Comparison of ENCODE assay signal across 17 mouse cellular contexts in genomic region chr9:25590740-25591139, GRCm38 (mm10).
A peak's percentile ranks its signal among the peaks of the same experiment; 100 is the strongest.
DNase-seq lines count a peak whose midpoint lies in the region; ATAC-seq and TF ChIP-seq lines count a peak whose summit lies in the region.
"Had no signal": no experiment of that assay in that cellular context is flagged by ENCODE, and none has a peak within 500 bp of the region (broad histone marks: within the 10 kb centered on the region; RNA-seq: fewer than 3 reads in every experiment).

No protein-coding gene starts in this region.

- H3K4me3 ChIP-seq in heart, adult 2 months, result no peak overlapping the region
- no peak overlapping the region for H3K4me3 ChIP-seq in intestine, embryonic 14.5 days (ENCODE audit: low read depth, low read length)
- H3K4me3 ChIP-seq in liver, postnatal 0 days (ENCODE audit: low read depth, low read length), result no peak overlapping the region
- no peak overlapping the region for H3K4me3 ChIP-seq in midbrain, embryonic 15.5 days
- no peak overlapping the region for H3K4me3 ChIP-seq in heart, embryonic 11.5 days (ENCODE audit: low read depth, low read length)
- H3K4me3 ChIP-seq: lung, embryonic 15.5 days had no signal

- H3K4me1 ChIP-seq in heart, adult 2 months (ENCODE audit: control insufficient read depth, insufficient read depth, low read length), result peaks cover 7% of the 10 kb centered on the region
- peaks cover 11% of the 10 kb centered on the region; the same call in 1 of the 2 replicates for H3K4me1 ChIP-seq in intestine, embryonic 14.5 days (replicated peaks; ENCODE audit: control insufficient read depth, insufficient read depth, low read length)
- H3K4me1 ChIP-seq in liver, postnatal 0 days (ENCODE audit: insufficient read depth), result peaks cover 19% of the 10 kb centered on the region
- H3K4me1 ChIP-seq in midbrain, embryonic 15.5 days, result peaks cover 7% of the 10 kb centered on the region
- peaks cover 16% of the 10 kb centered on the region for H3K4me1 ChIP-seq in heart, embryonic 11.5 days (ENCODE audit: control insufficient read depth, insufficient read depth, low read length)

- peak; percentile 83 for DNase-seq in heart, adult 11 months
- no peak for DNase-seq in heart, adult 2 months
- peak; percentile 32 for DNase-seq in 416B (ENCODE audit: low read depth)
- DNase-seq in intestine, embryonic 14.5 days (ENCODE audit: low spot score), result no peak
- DNase-seq in liver, postnatal 0 days, result peak; percentile 29
- DNase-seq: adrenal gland, postnatal 25 days; B cell, adult 2 months; cerebellum, adult 2 months; cerebellum, postnatal 36 days; heart, adult 18-20 months; lung, postnatal 4 days; right cerebral cortex, postnatal 25 days; thymus, postnatal 14 days had no signal

- no peaks in the 10 kb centered on the region for H3K27me3 ChIP-seq in heart, adult 2 months (ENCODE audit: control insufficient read depth, insufficient read depth, low read length)
- no peaks in the 10 kb centered on the region for H3K27me3 ChIP-seq in intestine, embryonic 14.5 days (replicated peaks; ENCODE audit: control insufficient read depth, insufficient read depth, low read length)
- H3K27me3 ChIP-seq in liver, postnatal 0 days (ENCODE audit: insufficient read depth, low read length), result no peaks in the 10 kb centered on the region
- no peaks in the 10 kb centered on the region for H3K27me3 ChIP-seq in midbrain, embryonic 15.5 days (replicated peaks)
- H3K27me3 ChIP-seq in heart, embryonic 11.5 days (ENCODE audit: control insufficient read depth, insufficient read depth, low read length), result no peaks in the 10 kb centered on the region
- H3K27me3 ChIP-seq: lung, embryonic 15.5 days had no signal

- WGBS in heart, adult 2 months, result 35% methylated on average over 4 of the region's 4 CpGs
- WGBS in intestine, embryonic 14.5 days, result 41% methylated on average over 4 of the region's 4 CpGs
- 27% methylated on average over 4 of the region's 4 CpGs for WGBS in liver, postnatal 0 days (ENCODE audit: insufficient replicate concordance)
- WGBS in midbrain, embryonic 15.5 days, result 65% methylated on average over 4 of the region's 4 CpGs
- WGBS in heart, embryonic 11.5 days (ENCODE audit: insufficient replicate concordance), result 28% methylated on average over 4 of the region's 4 CpGs

- TF ChIP-seq POLR2A in heart, adult 2 months (IDR thresholded peaks at IDR 0.05; ENCODE audit: insufficient read depth, low read depth, low read length), result no peak

- TF ChIP-seq EP300 in heart, adult 2 months (IDR thresholded peaks at IDR 0.05; ENCODE audit: insufficient read depth, low read depth, low read length), result no peak
- TF ChIP-seq EP300 in liver, postnatal 0 days (IDR thresholded peaks at IDR 0.05; ENCODE audit: low read depth), result peak; percentile 60; the same call in 1 of the 2 replicates

- no peak overlapping the region for H3K27ac ChIP-seq in heart, adult 2 months
- H3K27ac ChIP-seq in intestine, embryonic 14.5 days (ENCODE audit: low read depth), result no peak overlapping the region
- peak overlapping the region; percentile 90 for H3K27ac ChIP-seq in liver, postnatal 0 days (ENCODE audit: low read depth)
- no peak overlapping the region for H3K27ac ChIP-seq in midbrain, embryonic 15.5 days
- H3K27ac ChIP-seq in heart, embryonic 11.5 days (ENCODE audit: low read depth, low read length), result no peak overlapping the region
- H3K27ac ChIP-seq: lung, embryonic 15.5 days had no signal

- ATAC-seq in intestine, embryonic 14.5 days (replicated peaks; ENCODE audit: low FRiP score, low TSS enrichment, low read depth), result peak; percentile 26; the same call in 1 of the 2 replicates
- peak; percentile 72 for ATAC-seq in liver, postnatal 0 days
- no peak for ATAC-seq in cerebellum, adult (ENCODE audit: insufficient number of reproducible peaks, low FRiP score, low TSS enrichment)
- no peak for ATAC-seq in midbrain, embryonic 15.5 days (replicated peaks)
- ATAC-seq in heart, embryonic 11.5 days (replicated peaks; ENCODE audit: insufficient number of reproducible peaks, low FRiP score, low TSS enrichment), result no peak

- TF ChIP-seq CTCF in heart, adult 2 months (IDR thresholded peaks at IDR 0.05), result no peak
- no peak for TF ChIP-seq CTCF in liver, postnatal 0 days (IDR thresholded peaks at IDR 0.05; ENCODE audit: low read depth)

- intact Hi-C loops in heart, adult 2 months (cut with DNase I), result loop anchor here (5.0 kb wide), 2 partner anchors 33 to 338 kb away; partner anchors contain the start of gene Sept7

- no peaks in the 10 kb centered on the region for H3K9me3 ChIP-seq in intestine, embryonic 14.5 days (ENCODE audit: control insufficient read depth, low read length)
- H3K9me3 ChIP-seq in liver, postnatal 0 days (ENCODE audit: low read length), result no peaks in the 10 kb centered on the region
- no peaks in the 10 kb centered on the region for H3K9me3 ChIP-seq in midbrain, embryonic 15.5 days
- no peaks in the 10 kb centered on the region for H3K9me3 ChIP-seq in heart, embryonic 11.5 days (replicated peaks; ENCODE audit: control insufficient read depth, low read length)
- H3K9me3 ChIP-seq: lung, embryonic 15.5 days had no signal

- H3K79me2 ChIP-seq in heart, adult 2 months (replicated peaks; ENCODE audit: control insufficient read depth, insufficient read depth, low read length), result no peaks in the 10 kb centered on the region

- H3K9ac ChIP-seq in heart, adult 2 months (ENCODE audit: low read depth, low read length), result no peak overlapping the region
- H3K9ac ChIP-seq in intestine, embryonic 14.5 days (ENCODE audit: low read length), result no peak overlapping the region
- no peak overlapping the region for H3K9ac ChIP-seq in liver, postnatal 0 days (replicated peaks)
- H3K9ac ChIP-seq in midbrain, embryonic 15.5 days, result no peak overlapping the region
- H3K9ac ChIP-seq in heart, embryonic 11.5 days (ENCODE audit: low read depth, low read length), result no peak overlapping the region
- H3K9ac ChIP-seq: lung, embryonic 15.5 days had no signal

- H3K4me2 ChIP-seq in intestine, embryonic 14.5 days (ENCODE audit: low read length), result no peak overlapping the region
- H3K4me2 ChIP-seq in liver, postnatal 0 days (ENCODE audit: low read depth, low read length), result no peak overlapping the region
- no peak overlapping the region for H3K4me2 ChIP-seq in midbrain, embryonic 15.5 days
- no peak overlapping the region for H3K4me2 ChIP-seq in heart, embryonic 11.5 days
- H3K4me2 ChIP-seq: lung, embryonic 15.5 days had no signal

- peaks cover 3% of the 10 kb centered on the region for H3K36me3 ChIP-seq in heart, adult 2 months (ENCODE audit: control insufficient read depth, insufficient read depth, low read length)
- H3K36me3 ChIP-seq in intestine, embryonic 14.5 days (ENCODE audit: control insufficient read depth, insufficient read depth, low read length), result no peaks in the 10 kb centered on the region
- peaks cover 4% of the 10 kb centered on the region; the same call in 1 of the 2 replicates for H3K36me3 ChIP-seq in liver, postnatal 0 days (replicated peaks; ENCODE audit: insufficient read depth, low read length)
- no peaks in the 10 kb centered on the region for H3K36me3 ChIP-seq in midbrain, embryonic 15.5 days (replicated peaks)
- H3K36me3 ChIP-seq in heart, embryonic 11.5 days (ENCODE audit: control insufficient read depth, insufficient read depth, low read length), result peaks cover 2% of the 10 kb centered on the region; the same call in 1 of the 2 replicates
- H3K36me3 ChIP-seq: lung, embryonic 15.5 days had no signal

Comparison
In these comparisons a context has a peak if more than half of its experiments do, and no peak if none do; other contexts are left out.
1. DNase-seq: peak in heart, adult 11 months (single experiment), 416B (single experiment) and liver, postnatal 0 days (single experiment); none in heart, adult 2 months (0 of 2) and intestine, embryonic 14.5 days (single experiment).
2. ATAC-seq: peak in intestine, embryonic 14.5 days (single experiment) and liver, postnatal 0 days (single experiment); none in cerebellum, adult (single experiment), midbrain, embryonic 15.5 days (single experiment) and heart, embryonic 11.5 days (single experiment).